Mouse (Mus musculus): ENCODE measurements at regions not wholly inside any gene's neighbourhood (a gene's known extent, or its start where the extent isn't known, plus 50 kb on each side); places are given as distances from the start of the nearest gene placed in this dataset.
"Not testable (repeated sequence)": the region's sequence is repeated elsewhere in the genome, so short reads cannot be mapped to it uniquely, and the experiment has no call there.

DNA sequence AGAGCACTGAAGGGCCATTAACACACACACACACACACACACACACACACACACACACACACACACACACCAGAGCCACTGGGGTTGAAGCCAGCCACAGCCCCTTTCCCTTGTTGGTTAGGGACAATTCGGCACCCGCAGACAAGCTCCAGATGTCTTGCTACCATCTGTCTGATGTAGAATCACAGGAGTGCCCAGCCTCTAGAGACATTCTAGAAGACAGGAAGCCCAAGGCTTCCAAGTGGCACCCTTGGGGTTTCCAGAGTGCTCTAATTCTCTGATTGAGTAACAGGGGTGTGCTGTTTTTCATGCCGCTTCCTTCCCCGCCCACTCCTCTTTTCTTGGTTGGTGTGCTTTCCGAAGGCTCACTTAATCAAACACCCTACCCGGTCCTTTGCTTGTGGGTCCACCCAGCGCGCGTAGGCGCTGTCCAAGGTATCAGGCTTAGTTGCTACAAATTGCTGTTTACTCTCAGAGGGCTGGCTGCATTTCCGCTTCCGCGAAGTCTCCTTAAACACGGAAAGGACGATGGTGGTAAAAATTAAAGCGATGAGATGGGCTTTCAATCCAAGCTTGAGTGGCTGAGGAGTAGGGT is 59.5 kb upstream of the Zbtb18 start:
- DNase-seq = peak; percentile 33 to 59

DNA sequence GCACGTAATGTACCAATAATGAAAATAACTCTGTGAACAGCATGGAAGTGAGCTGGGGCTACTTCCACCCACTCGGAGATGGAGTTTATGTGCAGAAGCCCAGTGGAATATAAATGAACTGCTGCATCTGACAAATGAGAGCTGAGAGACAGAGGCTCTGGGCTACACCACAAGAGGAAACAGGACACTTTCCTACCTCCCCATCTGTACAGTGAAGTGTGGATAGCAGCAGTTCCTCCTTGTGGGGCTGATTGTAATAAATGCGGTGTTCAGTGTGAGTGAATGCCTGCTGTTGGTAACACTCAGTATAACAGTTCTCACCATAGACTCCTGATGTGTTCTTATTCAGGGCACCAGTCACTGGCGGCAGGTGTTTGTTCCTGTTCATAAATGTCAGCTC is 60.0 kb upstream of the Zbtb18 start:
- no peak for DNase-seq

DNA sequence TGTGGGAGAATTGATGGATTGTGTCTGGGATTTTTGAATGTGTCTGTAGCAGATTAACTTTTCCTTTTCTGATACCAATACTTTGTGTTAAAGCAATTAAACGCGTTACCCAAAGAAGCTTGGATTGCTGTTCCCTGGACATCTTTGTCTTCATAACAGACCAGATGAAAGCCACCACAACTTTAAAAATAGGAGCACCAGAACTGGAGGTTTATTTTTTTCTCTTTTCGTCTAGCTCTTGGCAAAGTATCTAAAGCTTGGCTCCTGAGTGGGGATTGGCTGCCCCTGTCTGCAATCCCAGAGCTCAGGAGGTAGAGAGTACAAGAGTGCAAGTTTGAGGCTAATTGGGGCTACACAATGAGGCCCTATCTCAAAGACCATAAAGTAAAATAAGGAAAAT is 64.0 kb upstream of the Zbtb18 start:
- no peak for DNase-seq

DNA sequence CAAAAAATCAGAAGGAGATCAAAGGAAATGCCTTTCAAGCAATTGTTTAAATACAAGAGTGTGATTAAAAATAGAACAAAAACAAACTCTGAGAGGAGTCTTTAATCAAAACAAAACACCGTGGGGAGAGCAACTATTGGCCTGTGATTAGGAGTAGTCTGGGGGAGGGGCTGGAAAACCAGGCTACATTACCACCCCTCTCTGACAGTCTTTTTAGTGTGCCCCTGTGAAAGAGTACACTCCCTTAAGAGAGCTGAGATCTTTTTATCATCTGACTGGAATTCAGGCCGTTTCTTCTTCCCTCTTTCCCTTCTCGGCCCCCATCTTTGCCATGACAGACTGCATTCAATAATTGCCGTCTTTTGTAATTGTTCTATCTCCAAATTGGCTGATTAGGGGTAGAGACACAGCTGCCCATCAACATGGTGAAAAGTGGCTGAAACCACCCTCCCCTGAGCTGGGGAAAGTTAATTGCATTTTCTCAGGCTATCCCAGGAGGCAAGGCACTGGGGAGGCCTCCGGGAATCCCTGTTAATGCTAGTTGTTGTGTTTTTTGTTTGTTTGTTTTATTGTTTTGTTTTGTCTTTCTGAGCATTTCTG is 68.8 kb upstream of the Zbtb18 start:
- no peak for DNase-seq

DNA sequence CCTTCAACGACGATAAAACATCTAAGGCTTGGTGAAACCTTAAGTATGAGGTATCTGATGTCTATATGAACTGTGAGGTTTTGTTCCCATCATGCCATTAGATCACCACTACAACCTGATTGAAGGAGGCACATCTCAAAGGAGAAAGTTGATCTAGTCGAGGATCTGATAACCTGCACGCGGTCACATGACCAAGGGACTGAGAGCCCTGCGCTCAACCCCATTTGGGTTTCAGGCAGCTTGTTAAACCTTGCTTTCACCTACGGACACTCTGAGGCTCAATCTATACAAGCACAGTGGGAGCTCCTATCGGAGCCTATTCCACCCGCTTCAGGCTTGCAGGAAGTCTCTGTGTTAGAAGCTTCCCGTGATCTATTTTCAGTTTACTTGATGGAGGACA is 70.1 kb upstream of the Zbtb18 start:
- no peak for DNase-seq

DNA sequence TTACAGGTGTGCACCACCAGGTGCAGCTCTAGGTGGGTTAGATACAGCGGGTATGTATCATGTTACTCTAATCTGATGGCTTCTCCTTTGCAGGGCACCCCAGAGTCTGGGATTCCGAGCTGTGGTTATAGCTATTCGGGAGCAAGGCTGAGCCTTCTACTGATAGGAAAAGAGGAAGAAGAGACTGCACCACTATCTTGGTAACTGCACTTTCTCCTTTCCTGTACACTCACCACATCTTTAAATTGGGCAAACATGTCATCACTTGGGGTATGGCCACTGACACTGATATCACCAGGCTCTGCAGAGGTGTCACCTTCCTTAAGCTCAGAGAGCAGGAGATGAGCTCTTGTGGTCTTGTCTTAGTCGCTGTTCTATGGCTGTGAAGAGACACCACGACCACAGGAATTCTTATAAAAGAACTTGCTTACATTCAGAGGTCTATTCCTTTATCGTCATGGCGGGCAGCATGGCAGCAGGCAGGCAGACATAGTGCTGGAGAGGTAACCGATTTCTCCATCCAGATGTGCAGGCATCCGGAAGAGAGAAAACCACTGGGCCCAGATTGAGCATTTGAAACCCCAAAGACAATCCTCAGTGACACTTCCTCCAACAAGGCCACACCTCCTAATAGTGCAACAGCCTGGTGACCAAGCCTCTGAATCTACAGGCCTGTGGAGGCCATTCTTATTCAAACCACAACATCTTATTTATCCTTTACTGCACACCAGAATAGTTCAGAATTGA is 74.1 kb upstream of the Zbtb18 start:
- no peak for DNase-seq

DNA sequence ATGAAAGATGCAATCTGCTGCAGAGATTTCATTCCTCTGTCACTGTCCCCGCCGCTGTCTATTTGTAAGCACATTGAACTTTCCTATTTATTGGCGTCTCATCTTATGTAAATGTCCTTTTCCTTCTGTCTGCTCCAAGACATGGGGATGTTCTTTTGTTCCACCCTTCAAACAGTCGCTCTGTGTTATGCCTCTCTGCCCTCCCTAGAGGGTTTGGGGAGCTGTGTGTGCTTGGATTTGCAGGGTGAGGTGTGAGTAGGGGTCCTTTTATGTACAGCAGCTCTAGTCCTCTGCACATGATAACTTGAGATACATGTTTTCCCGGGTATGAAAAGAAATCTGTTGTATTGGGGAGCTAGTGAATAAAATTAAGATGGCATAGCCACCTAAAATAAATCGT is 75.2 kb upstream of the Zbtb18 start:
- DNase-seq = no peak

DNA sequence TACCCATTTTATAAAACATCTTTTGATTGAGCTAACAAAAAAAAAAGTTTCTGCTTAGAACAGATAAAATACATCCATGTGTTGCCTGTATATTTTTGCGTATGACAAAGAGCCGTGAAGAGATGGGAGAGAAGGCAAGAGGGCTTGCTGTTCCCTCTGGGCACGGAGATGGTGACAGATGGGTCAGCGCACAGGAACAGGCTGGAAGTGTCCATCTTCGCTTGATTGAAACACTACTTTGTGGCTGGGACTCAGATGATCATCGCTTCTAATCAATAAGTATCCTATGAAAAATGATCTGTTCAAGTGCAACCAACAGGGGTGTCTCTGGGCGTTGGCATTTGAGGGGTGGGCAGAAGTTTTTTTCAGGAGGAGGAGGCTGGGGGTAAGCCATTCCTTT is 75.7 kb upstream of the Zbtb18 start:
- no peak for DNase-seq

DNA sequence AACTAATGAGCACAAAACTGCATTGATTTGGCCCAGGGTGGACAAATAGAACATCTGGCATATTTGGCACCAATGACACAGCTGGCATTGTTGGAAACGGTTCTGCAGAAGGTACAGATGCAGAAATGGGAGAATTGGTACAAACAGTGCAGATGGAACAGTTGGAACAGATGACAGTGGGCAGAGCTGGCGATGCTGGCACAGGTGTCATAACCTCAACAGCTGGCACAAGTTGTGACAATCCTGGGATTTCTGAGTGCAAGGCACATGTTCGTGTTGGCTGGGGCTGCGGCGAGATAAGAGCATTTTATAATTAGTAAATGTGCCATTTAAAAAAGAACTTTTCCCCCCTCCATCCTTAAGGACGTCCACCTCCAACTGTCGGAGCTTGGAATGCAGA is 77.8 kb upstream of the Zbtb18 start:
- no peak for DNase-seq

DNA sequence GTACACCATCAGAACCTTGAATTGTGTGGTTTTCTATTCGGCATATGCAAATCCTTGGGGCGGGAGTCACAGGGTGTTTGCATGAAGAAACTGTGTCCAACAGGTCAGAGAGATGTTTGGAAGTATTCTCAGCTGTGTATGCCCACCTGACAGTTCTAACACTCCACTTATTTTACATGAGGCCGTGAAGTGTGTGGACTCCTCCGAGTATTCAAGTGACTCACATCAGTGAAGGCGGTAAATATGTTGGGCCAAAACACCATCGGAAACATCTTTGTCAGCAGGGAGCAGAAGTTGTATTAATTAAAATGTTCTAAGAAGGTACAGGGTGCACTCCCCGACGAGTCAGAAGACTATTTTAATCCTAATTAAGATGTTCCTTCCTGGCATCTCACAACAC is 79.8 kb upstream of the Zbtb18 start:
- no peak for DNase-seq

DNA sequence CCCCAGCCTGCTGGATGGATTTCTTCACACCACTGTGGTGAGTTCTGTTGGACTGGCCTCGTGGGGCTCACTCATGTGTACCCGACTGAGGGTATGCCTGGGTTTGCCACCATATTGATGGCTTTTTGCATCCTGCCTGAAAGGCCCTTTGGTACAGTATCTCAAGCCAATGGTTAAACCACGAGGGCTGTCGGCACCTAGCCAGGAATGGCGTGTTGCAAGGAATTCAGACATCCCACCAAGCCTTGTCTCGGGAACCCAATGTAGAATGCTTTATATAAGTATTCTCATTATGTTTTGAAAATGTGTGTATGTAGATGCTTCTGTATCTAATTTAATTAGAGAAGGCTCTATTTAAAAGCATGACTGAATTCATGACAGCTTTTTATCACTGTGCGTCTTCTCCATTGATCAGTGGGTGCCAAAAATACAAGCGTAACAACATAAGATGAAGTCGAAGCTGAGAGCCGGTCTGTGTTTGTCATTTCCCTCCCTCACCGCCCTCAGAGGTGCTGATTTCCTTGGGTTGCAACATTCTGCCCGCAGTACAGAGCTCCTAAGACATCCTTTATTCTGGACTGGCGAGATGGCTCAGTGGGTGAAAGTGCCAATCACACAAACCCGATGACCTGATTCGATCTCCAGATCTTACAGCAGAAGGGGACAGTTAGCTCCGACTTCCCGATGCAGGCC is 90.5 kb upstream of the Akt3 start:
- no peak for DNase-seq

DNA sequence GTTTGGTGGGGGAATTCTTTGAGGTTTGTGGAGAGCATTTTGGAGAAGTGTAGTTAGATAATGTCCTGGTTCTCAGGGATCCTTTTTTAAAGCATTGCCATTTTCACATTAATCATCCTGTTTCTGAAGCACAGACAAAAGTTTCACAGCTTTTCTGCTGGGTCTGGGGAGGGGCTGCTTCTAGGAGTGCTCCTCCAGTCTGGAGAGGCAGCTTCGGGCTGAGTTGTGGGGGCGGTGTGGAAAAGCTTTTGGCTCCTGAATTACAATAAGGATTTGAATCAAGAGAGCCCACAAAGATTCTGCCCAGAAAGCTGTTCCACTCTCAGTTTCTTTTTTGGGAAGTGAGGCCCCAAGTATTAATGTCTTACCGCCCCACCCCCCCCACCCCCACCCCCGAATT is 89.2 kb upstream of the Akt3 start:
- DNase-seq = no peak

DNA sequence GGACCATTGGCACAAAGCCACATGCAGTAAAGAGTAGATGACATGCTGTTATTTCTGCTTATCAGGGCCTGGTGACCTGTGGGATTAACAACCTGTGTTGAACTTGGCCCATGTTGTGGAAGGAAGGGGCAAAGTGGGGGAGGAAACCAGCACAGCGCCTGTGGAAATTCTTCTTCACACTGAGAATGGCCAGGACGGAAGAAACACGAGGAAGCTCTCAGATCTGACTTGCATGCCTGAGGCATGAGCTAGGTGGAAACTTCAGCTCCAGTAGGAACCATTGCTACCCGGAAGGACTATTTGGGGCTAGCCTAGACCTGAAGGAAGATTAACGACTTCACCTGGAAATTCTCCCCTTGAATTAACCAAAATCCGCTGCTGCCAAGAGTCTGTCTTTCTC is 88.5 kb upstream of the Akt3 start:
- DNase-seq = no peak

DNA sequence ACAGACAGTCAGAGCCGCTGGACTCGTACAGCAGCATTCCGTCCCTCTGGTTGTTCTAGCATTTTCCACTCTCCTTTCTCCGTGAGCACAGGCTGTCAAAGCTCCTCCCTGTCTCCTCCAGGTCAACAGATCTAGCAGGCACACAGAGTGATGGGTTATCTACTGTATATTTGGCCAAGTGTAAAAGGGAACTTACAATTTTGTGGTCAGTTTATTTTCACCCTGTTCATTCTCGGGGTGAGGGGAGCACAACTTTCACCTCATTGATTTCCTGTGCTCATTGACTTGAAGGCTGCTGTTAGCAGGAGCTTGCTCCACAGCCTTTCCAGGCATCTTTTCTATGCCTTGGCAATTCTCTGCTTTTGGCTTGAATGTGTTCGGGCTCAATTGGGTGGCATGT is 87.5 kb upstream of the Akt3 start:
- no peak for DNase-seq

DNA sequence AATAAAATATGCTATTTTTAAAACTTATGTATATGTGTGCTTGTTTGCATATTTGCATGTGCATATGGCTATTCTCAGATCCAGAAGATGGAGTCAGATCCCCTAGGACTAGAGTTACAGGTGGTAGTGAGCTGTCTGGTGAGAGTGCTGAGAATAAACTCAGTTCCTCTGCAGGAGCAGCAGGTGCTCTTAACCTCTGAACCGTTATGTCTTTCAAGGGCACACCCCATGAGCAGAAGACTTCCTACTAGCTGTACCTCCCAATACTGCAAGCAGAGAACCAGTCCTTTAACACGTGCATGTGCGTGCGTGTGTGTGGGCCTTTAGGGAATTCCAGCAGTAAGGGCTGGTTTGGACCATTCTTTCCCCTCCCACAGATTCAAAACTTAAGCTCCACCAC is 85.9 kb upstream of the Akt3 start:
- no peak for DNase-seq

DNA sequence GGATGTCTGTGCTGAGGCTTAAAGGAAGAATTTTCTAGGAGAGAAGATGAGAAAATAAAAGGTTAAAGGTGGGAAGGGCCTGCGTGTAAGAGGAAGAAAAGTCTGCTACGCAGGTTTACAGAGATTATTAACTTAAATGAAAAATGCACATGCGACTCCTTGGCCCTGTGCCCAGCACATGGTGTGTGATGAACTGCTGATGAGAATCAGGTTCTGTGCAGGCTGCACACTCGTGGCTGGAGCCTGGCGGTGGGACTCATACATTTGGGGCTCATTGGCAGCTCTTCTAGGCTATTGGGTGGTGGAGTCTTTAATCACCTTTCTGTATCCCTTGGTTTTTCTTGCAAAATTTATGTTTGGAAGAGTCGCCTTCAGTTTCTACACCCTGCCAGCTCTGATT is 85.1 kb upstream of the Akt3 start:
- DNase-seq = peak in 1 of 2 experiments; percentile 20

DNA sequence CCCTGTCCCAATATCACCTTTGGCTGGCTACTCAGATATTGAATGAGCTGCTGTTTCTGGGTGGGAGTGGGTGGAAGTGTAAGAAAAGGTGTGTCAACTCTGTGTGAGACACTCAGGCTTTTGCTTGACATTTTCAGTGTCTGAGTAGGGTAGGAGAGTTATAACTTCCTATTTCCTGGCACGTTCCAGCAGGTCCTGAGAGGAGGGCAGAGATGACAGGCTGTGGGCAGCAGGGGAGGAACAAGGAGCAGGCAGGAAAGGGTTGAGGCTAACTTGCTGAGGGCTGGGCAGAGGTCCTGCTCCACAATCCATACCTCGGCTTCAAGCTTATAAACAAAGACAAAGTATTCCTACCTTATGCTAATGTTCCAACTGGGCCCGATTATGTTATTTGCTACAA is 82.2 kb upstream of the Akt3 start:
- DNase-seq = no peak

DNA sequence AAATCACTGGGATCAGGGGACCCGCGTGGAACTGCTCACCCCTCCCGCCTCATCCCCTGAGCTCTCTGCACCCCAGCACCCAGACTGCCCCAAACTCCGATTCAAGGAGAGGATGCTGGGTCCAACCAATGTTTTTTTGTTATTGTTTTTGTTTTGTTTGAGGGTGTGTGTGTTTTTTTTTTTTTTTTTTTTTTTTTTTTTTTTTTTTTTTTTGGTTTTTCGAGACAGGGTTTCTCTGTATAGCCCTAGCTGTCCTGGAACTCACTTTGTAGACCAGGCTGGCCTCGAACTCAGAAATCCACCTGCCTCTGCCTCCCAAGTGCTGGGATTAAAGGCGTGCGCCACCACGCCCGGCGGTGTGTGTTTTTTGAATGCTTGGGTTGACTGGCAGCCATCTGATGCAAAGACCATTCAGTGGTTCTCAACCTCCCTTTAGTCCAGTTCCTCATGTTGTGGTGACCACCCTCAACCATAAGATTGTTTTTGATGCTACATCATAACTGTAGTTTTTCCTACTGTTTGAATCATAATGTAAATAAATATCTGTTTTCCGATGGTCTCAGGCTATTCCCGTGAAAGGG is 81.3 kb upstream of the Akt3 start:
- not testable (repeated sequence) for DNase-seq

DNA sequence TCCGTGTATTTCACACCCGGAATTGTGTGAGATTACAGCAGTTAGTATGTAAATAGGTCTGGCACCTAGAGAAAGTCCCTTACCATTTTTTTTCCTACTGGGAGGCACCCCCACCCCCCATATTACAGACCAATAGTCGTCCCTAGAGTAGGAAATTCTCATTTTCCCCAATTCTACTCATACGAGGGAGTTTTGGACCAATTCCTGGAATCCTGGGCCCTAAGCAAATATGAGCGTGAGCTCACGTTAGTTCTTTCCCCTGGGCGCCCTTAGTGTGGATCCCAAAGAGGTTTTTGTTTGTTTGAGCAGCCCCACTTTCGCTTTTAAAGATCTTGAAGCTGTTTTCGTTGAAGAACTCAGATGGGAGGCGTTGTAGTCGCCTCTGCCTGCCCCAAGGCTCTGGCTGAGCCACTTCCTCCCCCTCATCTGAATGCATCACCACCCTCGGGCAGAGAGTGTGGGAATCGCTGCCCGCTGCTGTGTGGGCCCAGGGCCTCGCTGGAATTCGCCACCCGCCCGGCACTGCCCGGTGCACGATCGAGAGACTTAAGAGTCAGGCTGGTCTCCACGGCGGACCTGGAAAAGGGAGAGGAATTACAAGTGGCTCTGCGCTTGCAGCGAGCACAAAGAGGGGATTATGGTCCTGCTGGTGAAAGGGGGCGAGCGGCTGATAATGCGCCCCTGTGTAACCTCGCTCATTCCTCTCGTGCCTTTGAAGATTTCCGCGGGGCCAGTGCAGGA is 80.6 kb upstream of the Akt3 start:
- DNase-seq = peak; percentile 50 to 66

DNA sequence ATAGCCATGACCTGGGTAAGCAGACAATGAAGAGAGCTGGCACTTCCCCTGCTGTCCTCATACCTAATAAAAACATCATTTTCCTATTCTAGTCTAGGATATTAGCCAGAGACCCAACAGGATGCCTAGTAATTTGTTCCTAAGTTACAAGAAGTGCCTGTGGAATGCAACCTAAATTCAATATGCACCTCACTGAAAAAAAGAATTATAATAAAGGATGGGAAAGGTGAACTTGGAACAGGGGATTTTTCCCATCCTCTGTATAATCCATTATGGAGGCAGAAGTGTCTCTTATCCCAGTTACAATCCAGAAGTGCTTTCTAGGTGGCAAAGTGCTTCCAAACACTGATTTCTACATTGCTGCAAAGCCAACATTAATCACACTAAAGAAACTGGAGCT is 79.8 kb upstream of the Akt3 start:
- no peak for DNase-seq

DNA sequence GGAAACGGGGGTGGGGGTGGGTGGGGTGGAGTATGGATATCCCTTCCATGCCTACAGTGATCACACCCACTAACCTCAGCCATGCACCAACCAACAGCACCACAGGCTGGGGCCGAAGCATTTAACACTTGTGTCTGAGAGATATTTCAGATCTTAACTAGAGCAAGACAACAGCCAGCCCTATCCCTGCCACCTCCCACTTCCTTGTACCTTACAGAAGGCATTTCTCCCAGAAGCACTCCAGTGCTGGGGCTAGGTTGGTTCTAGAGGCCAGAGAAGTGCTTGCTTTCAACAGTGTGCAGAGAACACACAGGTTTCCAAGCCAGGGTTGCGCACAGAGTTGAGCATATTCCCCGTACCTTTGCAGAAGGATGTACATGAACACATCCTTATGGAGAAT is 79.1 kb upstream of the Akt3 start:
- no peak for DNase-seq

DNA sequence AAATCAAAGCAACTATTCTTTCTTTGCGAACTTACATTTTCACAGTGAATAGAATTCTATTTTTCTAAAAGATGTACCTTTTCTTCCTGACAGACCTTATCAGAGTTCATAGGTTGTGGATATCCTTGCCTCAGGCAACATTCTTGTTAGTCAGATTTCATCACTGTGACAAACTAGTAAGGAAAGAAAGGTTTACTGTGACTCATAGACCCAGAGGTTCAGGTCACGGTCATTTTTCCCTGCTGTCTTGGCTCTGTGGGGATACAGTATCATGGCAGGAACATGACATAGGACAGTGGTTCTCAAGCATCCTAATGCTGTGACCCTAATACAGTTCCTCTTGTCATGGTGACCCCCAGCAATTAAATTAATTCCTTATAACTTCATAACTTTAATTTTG is 78.4 kb upstream of the Akt3 start:
- DNase-seq = no peak

DNA sequence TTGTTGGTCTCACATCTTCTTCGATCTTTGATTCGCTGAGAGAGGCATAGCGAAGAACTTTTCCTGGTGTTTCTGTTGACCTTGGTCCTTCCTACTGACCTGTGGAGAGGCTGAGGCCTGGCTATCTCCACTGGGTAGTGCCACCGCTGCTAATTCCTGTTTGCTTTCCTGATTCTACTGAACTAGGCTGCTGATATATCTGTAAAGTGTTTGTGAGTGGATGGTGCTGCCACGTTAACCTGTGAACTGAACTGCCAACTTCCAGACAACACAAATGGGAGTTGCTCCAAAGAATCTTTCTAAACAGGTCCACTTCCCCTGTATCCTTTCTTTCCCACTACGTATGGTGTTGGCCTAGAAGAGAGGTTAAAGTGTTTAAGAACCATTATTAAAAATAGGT is 78.0 kb upstream of the Akt3 start:
- DNase-seq = no peak

Measured in kidney, postnatal 25 days (tissue).